Mouse (Mus musculus) forebrain, embryonic 14.5 days (tissue): ENCODE measurements around the gene Eml6. TPM values are rescaled to one million over a fixed set of nuclear protein-coding genes. Genes with fewer than 3 reads are reported as not detected.

Experiments used
- ATAC-seq: fragments of 200-750 bp; cut with Nextera tagmentation; 2 replicates; pipeline ENCODE4 v1.8.0; 2017; ENCODE audit warnings: mild to moderate bottlenecking, moderate library complexity
- DNase-seq: peaks from one replicate; pipeline ENCODE4 v3.0.0-alpha.2; 2015; ENCODE audit warnings: low spot score
- H3K27ac ChIP-seq: fragments of 300-500 bp; sonication (generic); 2 replicates; pipeline ENCODE4 v1.5.1; 2014; ENCODE audit warnings: low read depth, mild to moderate bottlenecking, control low read depth, low read length, moderate library complexity
- H3K27me3 ChIP-seq: fragments of 300-500 bp; sonication (generic); replicated peaks from 2 replicates; pipeline ENCODE4 v1.6.1; 2014; ENCODE audit warnings: low read length, control low read depth, mixed read lengths; ENCODE audit not compliant: control insufficient read depth, insufficient read depth
- H3K36me3 ChIP-seq: fragments of 300-500 bp; sonication (generic); 2 replicates; pipeline ENCODE4 v1.6.1; 2014; ENCODE audit warnings: low read length, control low read depth; ENCODE audit not compliant: control insufficient read depth, insufficient read depth
- H3K4me1 ChIP-seq: fragments of 300-500 bp; sonication (generic); 2 replicates; pipeline ENCODE4 v1.6.1; 2014; ENCODE audit warnings: antibody characterized with exemption, low read length, control low read depth; ENCODE audit not compliant: control insufficient read depth, insufficient read depth
- H3K4me2 ChIP-seq: fragments of 300-500 bp; sonication (generic); 2 replicates; pipeline ENCODE4 v1.6.1; 2014; ENCODE audit warnings: mild to moderate bottlenecking, control low read depth, low read length
- H3K4me3 ChIP-seq: fragments of 300-500 bp; sonication (generic); 2 replicates; pipeline ENCODE4 v1.5.1; 2014; ENCODE audit warnings: low read depth, low read length, control low read depth
- H3K9ac ChIP-seq: fragments of 300-500 bp; sonication (generic); 2 replicates; pipeline ENCODE4 v1.6.1; 2014; ENCODE audit warnings: mild to moderate bottlenecking, low read length, control low read depth, moderate library complexity
- H3K9me3 ChIP-seq: fragments of 300-500 bp; sonication (generic); replicated peaks from 2 replicates; pipeline ENCODE4 v1.6.1; 2016; ENCODE audit warnings: low read length, control low read depth, mixed read lengths; ENCODE audit not compliant: control insufficient read depth
- WGBS: fragments of 180-500 bp; shearing (Covaris S2); extraction: QIAGEN DNeasy Blood & Tissue Kit; methylation state at CpG from one replicate; pipeline ENCODE4 v1.1.7; 2014; 5-methylcytosine and 5-hydroxymethylcytosine counted together
- polyA plus RNA-seq: library from polyadenylated mRNA; unstranded; fragments of >200 nt; fragmentation: Nextera tagmentation; extraction: Ambion mirVana; gene quantifications from 2 replicates; pipeline ENCODE4 v1.2.1, GENCODE M21; 2014

Gene Eml6
- polyA plus RNA-seq, 1 experiment from 2014 or later, result 2.0 TPM

GRCm38 (mm10) chr11:29751648-29752611 is 273.9 kb downstream of the Eml6 start:
- no peak for DNase-seq
- no peak overlapping the region for H3K27ac ChIP-seq
- H3K9ac ChIP-seq, result no peak overlapping the region
- no peaks in the 10 kb centered on the region for H3K27me3 ChIP-seq
- no peak overlapping the region for H3K4me2 ChIP-seq
- no peak overlapping the region for H3K4me3 ChIP-seq
- no peaks in the 10 kb centered on the region for H3K4me1 ChIP-seq
- no peak for ATAC-seq
- peaks cover 10% of the 10 kb centered on the region for H3K36me3 ChIP-seq
- no peaks in the 10 kb centered on the region for H3K9me3 ChIP-seq
- 90% methylated on average over 14 of the region's 14 CpGs for WGBS

GRCm38 (mm10) chr11:29751013-29751412 is 274.8 kb downstream of the Eml6 start:
- Histone ChIP-seq H3K36me3 (peaks cover 19% of the 10 kb centered on the region), H3K9me3 (no peaks in the 10 kb centered on the region), H3K4me2 (no peak overlapping the region), H3K4me1 (no peaks in the 10 kb centered on the region), H3K9ac (no peak overlapping the region), H3K4me3 (no peak overlapping the region), H3K27ac (no peak overlapping the region), H3K27me3 (no peaks in the 10 kb centered on the region)
- DNase-seq (no peak), ATAC-seq (no peak)
- 93% methylated on average over 2 of the region's 2 CpGs for WGBS

- Histone ChIP-seq H3K4me2 (no peak overlapping the region), H3K9ac (no peak overlapping the region), H3K4me3 (no peak overlapping the region), H3K9me3 (no peaks in the 10 kb centered on the region), H3K36me3 (peaks cover 23% of the 10 kb centered on the region), H3K4me1 (no peaks in the 10 kb centered on the region), H3K27me3 (no peaks in the 10 kb centered on the region), H3K27ac (no peak overlapping the region)
- DNase-seq (no peak), ATAC-seq (no peak)
- 97% methylated on average over 1 of the region's 1 CpGs for WGBS
Observed at GRCm38 (mm10) chr11:29749468-29749829, 276.4 kb downstream of the Eml6 start.

GRCm38 (mm10) chr11:29748750-29749467 is 276.9 kb downstream of the Eml6 start:
- ATAC-seq (no peak), DNase-seq (no peak)
- no peak overlapping the region for H3K4me2 ChIP-seq
- H3K9ac ChIP-seq, result no peak overlapping the region
- peaks cover 23% of the 10 kb centered on the region for H3K36me3 ChIP-seq
- 75% methylated on average over 8 of the region's 8 CpGs for WGBS
- H3K9me3 ChIP-seq, result no peaks in the 10 kb centered on the region
- no peak overlapping the region for H3K4me3 ChIP-seq
- H3K27me3 ChIP-seq, result no peaks in the 10 kb centered on the region
- H3K4me1 ChIP-seq, result no peaks in the 10 kb centered on the region
- H3K27ac ChIP-seq, result no peak overlapping the region

- Histone ChIP-seq H3K4me2 (no peak overlapping the region), H3K36me3 (peaks cover 31% of the 10 kb centered on the region), H3K9me3 (no peaks in the 10 kb centered on the region), H3K9ac (no peak overlapping the region), H3K4me1 (no peaks in the 10 kb centered on the region), H3K4me3 (no peak overlapping the region), H3K27ac (no peak overlapping the region), H3K27me3 (no peaks in the 10 kb centered on the region)
- DNase-seq (no peak), ATAC-seq (no peak)
- 65% methylated on average over 1 of the region's 1 CpGs for WGBS
Observed at GRCm38 (mm10) chr11:29747881-29748280, 278.0 kb downstream of the Eml6 start.

GRCm38 (mm10) chr11:29747365-29747764 is 278.5 kb downstream of the Eml6 start:
- H3K27ac ChIP-seq, result no peak overlapping the region
- H3K4me3 ChIP-seq, result no peak overlapping the region
- H3K9ac ChIP-seq, result no peak overlapping the region
- no peaks in the 10 kb centered on the region for H3K27me3 ChIP-seq
- H3K36me3 ChIP-seq, result peaks cover 35% of the 10 kb centered on the region
- ATAC-seq (no peak), DNase-seq (no peak)
- no peaks in the 10 kb centered on the region for H3K9me3 ChIP-seq
- no peak overlapping the region for H3K4me2 ChIP-seq
- 90% methylated on average over 3 of the region's 3 CpGs for WGBS
- H3K4me1 ChIP-seq, result no peaks in the 10 kb centered on the region

- no peaks in the 10 kb centered on the region for H3K9me3 ChIP-seq
- DNase-seq (no peak), ATAC-seq (no peak)
- H3K27ac ChIP-seq, result no peak overlapping the region
- H3K4me1 ChIP-seq, result no peaks in the 10 kb centered on the region
- H3K9ac ChIP-seq, result no peak overlapping the region
- no peak overlapping the region for H3K4me2 ChIP-seq
- no peak overlapping the region for H3K4me3 ChIP-seq
- 93% methylated on average over 9 of the region's 9 CpGs for WGBS
- peaks cover 45% of the 10 kb centered on the region for H3K36me3 ChIP-seq
- H3K27me3 ChIP-seq, result no peaks in the 10 kb centered on the region
Observed at GRCm38 (mm10) chr11:29746203-29746602, 279.6 kb downstream of the Eml6 start.

GRCm38 (mm10) chr11:29745513-29745912 is 280.3 kb downstream of the Eml6 start:
- Histone ChIP-seq H3K4me2 (no peak overlapping the region), H3K27me3 (no peaks in the 10 kb centered on the region), H3K9me3 (no peaks in the 10 kb centered on the region), H3K27ac (no peak overlapping the region), H3K9ac (no peak overlapping the region), H3K4me1 (no peaks in the 10 kb centered on the region), H3K36me3 (peaks cover 45% of the 10 kb centered on the region), H3K4me3 (no peak overlapping the region)
- no peak for ATAC-seq
- no peak for DNase-seq
- 71% methylated on average over 2 of the region's 2 CpGs for WGBS
